Mouse (Mus musculus): Measurements from ENCODE around the gene Arl8a. TPM values are rescaled to one million over a fixed set of nuclear protein-coding genes. Genes with fewer than 3 reads are reported as not detected.

The Arl8a gene
- 24.3 TPM for polyA plus RNA-seq (2014; fragmentation: Illumina TruSeq; extraction: RNeasy Lipid Tissue Mini Kit (QIAGEN cat#74804); ENCODE audit: low read depth, low replicate concordance)

GRCm38 (mm10) chr1:135146077-135146945 is at the start of gene Arl8a:
TSS of gene Arl8a (plus strand) at chr1:135146824.

DNA sequence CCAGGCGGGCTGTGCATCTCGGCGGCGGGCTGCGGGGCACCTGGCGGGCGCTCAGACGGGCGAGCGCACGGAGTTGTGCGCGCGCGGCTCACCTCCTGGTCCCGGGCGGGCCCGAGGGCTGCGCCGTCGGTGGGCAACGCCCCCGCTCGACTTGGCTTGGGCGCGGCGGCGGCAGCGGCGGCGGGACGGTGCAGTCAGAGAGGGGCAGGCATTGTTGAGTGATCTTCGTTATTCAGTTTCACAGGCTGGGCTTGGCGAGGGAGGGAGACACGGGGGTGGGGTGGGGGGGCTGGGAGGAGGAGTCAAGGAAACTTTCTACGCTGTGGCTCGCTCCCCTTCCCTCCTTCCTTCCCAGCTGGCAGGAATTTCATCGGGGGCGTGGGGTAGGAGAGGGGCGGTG is 41.5 kb upstream of the Arl8a start, which contains the start of gene Lgr6:
TSS of gene Lgr6 (minus strand) at position 153 of the 400 bp plus-strand sequence.

DNA sequence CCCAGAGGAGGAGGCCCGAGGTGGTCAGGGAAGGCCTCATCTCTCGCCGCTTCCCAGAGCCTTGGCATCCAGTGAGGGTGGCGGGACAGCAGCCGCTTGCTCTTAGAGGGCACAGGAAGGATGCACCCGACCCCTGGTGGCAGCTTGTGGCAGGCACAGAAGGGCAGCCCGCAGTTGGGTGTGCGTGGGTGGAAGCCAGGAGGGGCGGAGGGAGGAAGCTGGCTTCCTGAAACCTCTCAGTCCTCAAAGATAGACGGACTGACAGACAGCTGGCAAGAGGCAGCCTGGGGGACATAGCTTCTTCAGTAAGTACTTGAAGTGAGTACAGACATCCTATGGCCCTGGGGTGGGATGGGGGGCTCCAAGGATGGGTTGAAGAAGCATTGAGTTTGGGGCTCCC is 14.2 kb upstream of the Arl8a start, which contains the start of gene Ptpn7:
TSS of gene Ptpn7 (plus strand) at position 228 of the 400 bp plus-strand sequence.

DNA sequence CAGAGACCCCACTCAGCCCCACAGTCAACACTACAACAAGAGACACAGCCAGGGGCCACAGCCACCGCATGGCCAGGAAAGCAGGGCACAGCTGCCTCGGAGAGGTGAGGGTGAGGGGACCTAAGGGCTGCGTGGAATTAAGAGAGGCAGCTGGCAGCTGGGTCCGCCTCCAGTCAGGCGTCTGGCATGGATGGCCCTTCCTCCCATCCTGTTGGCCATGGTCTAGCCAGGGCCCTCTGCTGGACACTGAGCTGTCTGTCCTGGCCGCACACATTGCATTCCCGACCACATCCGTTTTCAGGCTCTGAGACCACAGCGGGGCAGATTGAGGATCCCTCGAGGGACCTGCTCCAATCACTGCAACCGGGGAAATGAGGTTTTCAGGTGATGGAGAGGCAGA is 20.8 kb downstream of the Arl8a start, which contains the start of gene Gpr37l1:
TSS of gene Gpr37l1 (minus strand) at position 247 of the 400 bp plus-strand sequence.

Other genes starting within 250 kb of the Arl8a start
- 5.9 TPM for gene Ppp1r12b, start 190.9 kb upstream of the Arl8a start, polyA plus RNA-seq (2014; fragmentation: Illumina TruSeq; extraction: RNeasy Lipid Tissue Mini Kit (QIAGEN cat#74804); ENCODE audit: low read depth, low replicate concordance)
- gene Ube2t, start 184.3 kb upstream of the Arl8a start, polyA plus RNA-seq (2014; fragmentation: Illumina TruSeq; extraction: RNeasy Lipid Tissue Mini Kit (QIAGEN cat#74804); ENCODE audit: low read depth, low replicate concordance), result 3.4 TPM
- 1.3 TPM for gene Lgr6, start 41.5 kb upstream of the Arl8a start, polyA plus RNA-seq (2014; fragmentation: Illumina TruSeq; extraction: RNeasy Lipid Tissue Mini Kit (QIAGEN cat#74804); ENCODE audit: low read depth, low replicate concordance)
- 0.41 TPM for gene Ptpn7, start 14.1 kb upstream of the Arl8a start, polyA plus RNA-seq (2014; fragmentation: Illumina TruSeq; extraction: RNeasy Lipid Tissue Mini Kit (QIAGEN cat#74804); ENCODE audit: low read depth, low replicate concordance)
- gene Gpr37l1, start 20.9 kb downstream of the Arl8a start, polyA plus RNA-seq (2014; fragmentation: Illumina TruSeq; extraction: RNeasy Lipid Tissue Mini Kit (QIAGEN cat#74804); ENCODE audit: low read depth, low replicate concordance), result 0.23 TPM
- not detected for gene Elf3, start 111.7 kb downstream of the Arl8a start, polyA plus RNA-seq (2014; fragmentation: Illumina TruSeq; extraction: RNeasy Lipid Tissue Mini Kit (QIAGEN cat#74804); ENCODE audit: low read depth, low replicate concordance)
- 17.1 TPM for gene Rnpep, start 137.3 kb downstream of the Arl8a start, polyA plus RNA-seq (2014; fragmentation: Illumina TruSeq; extraction: RNeasy Lipid Tissue Mini Kit (QIAGEN cat#74804); ENCODE audit: low read depth, low replicate concordance)
- 27.0 TPM for gene Timm17a, start 167.0 kb downstream of the Arl8a start, polyA plus RNA-seq (2014; fragmentation: Illumina TruSeq; extraction: RNeasy Lipid Tissue Mini Kit (QIAGEN cat#74804); ENCODE audit: low read depth, low replicate concordance)
- 0.82 TPM for gene Lmod1, start 178.0 kb downstream of the Arl8a start, polyA plus RNA-seq (2014; fragmentation: Illumina TruSeq; extraction: RNeasy Lipid Tissue Mini Kit (QIAGEN cat#74804); ENCODE audit: low read depth, low replicate concordance)
- gene Shisa4, start 228.4 kb downstream of the Arl8a start, polyA plus RNA-seq (2014; fragmentation: Illumina TruSeq; extraction: RNeasy Lipid Tissue Mini Kit (QIAGEN cat#74804); ENCODE audit: low read depth, low replicate concordance), result 0.99 TPM